Mouse (Mus musculus) natural killer cell, adult 2 months (primary cell): Measurements from ENCODE around the gene Hspa13.

Experiments
- DNase-seq, 2 experiments: peaks; one replicate each; pipeline ENCODE4 v3.0.0; 2022; ENCODE audit warnings: low spot score in 2 of 2

Gene Hspa13

DNA sequence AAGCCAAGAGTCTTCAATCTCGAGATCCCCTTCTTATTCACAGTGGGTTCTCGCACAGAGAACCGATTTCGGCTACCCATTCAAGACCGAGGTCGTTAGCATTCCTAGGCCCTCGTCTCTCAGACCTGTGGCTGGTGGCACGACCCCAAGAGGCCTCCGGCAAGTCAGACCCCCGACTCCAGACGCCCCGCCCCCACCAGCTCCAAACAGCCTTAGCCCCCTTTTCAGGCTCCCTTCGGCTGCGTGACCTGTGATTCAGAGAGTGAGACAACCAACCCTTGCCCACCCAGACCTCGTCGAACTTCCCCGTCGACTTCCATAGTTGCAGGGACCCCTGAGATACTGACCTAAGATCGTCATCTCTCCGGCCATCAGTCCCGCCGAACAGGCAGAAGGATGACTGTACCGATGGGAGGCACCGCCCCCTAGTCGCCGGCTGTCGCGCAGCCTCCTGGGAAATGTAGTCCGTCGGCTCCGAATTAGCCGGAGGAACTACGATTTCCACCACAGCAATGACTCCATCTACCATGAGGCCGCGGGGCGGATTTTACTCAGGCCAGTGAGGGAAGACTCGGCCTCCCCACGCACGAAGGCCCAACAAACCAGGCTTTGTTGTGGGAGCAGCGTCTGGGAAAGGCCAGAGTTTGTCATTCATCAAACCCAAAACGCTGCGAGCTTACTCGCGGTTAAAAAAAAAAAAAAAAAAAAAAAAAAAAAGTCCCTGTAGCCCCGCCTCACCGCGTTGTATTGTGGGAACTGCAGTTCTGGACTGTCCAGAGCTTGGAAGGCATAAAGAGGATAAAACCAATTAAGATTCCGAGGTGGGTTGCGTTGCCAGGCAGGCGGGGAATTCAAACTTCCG is at the start of gene Hspa13:
Gene Hspa13 (minus strand): TSS at position 717 of the 862 bp plus-strand sequence.
- peak; percentile 95 to 96 for DNase-seq

DNA sequence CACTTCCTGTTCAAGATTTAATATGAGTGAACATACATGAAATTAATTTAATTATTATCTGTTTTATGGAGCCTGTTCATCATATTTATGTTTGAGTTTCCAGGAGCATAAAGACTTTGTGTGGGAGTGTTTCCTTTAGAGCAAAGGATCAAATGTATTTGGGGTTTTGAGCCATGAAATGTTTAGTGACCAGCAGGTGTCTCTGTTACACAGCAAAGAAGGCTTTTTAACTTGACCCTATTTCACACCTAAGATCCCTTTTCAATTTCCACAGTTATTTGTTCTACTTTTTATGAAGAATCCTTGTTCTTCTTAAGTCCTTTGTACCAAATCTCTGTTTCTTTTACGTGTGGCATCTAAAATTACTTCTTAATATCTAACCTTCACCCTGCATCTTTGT is 12.4 kb upstream of the Hspa13 start:
- DNase-seq, result no peak

DNA sequence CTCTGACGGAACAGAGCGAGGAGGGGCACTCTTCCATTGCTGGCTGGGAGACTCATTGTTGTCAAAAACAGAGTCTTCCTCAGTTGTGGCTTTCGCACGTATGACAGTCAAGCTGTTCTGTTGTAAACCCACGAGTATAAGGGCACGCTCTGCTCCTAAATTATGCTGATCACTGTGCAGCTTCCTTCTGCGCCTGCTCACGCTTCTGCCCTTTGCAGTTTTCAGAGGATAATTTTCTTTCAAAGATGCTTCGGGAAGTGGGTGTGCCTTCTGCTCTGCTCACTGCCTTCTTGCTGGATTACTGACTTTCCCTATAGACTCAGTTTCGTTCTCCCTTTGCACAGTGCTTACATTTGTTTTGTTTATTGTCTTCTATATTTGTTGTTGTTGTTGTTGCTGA is 6.3 kb upstream of the Hspa13 start:
- no peak for DNase-seq

DNA sequence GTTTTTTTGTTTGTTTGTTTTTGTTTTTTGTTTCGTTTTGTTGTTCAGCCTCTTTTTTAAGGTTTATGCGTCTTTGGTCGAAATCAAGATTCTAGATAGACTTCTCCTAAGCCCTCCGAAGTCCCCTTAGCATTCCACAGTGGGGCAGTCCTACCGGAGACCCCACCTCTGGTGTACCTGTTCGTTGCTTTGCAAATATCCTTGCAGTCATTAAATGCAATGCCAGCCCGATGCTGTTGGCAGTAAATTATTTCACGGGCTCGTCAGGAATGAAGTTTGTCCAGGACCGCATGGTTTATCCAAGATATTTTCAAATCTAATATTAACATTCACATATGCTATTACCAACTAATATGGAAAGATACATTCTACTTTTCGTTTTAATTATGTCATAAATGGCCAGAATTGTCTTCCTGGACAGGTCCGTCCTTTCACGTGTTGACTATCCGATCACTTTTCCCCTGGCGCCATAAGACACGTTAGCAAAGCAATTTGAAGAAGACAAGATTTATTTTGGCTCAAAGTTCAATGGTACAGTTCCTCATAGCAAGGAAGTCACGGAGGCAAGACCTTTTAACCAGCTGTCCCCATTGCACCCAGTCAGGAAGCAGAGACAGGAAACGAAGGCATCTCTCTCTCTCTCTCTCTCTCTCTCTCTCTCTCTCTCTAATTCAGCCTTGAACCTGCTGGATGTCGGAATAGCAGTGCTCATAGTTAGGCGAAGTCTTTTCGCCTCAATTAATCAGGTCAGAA is 522 bp upstream of the Hspa13 start:
- peak in 1 of 2 experiments; percentile 18 for DNase-seq

- no peak for DNase-seq
Measured at GRCm38 (mm10) chr16:75752876-75753275, 14.0 kb downstream of the Hspa13 start.

- DNase-seq, result no peak
Measured at GRCm38 (mm10) chr16:75750103-75750502, 16.8 kb downstream of the Hspa13 start.

GRCm38 (mm10) chr16:75748926-75749325 is 18.0 kb downstream of the Hspa13 start:
- DNase-seq, result no peak

- no peak for DNase-seq
Measured at GRCm38 (mm10) chr16:75744014-75744413, 22.9 kb downstream of the Hspa13 start.

GRCm38 (mm10) chr16:75717405-75718173 is 49.3 kb downstream of the Hspa13 start:
- no peak for DNase-seq

DNA sequence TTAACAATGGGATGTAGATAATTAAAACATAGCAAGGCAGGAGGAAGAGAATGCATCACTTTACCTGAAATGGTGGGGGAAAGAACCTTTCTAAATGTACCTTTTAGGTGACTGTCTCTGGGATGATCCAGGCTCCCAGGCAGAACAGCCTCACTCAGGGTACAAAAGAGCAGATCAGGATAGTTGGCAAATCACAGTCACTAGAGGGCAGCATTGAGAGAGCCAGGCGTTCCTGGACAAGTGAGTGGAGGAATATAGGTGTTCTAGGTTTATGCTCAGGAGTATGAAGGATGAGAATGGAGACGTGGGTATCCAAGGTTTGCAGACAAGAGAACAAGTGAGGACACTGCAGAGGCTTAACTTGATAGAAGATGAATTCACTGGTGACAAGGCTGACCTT is 70.7 kb downstream of the Hspa13 start:
- peak; percentile 3 to 20 for DNase-seq
